Mouse (Mus musculus) gastrocnemius, postnatal 4 days (tissue): Measurements from ENCODE around the gene Mcm2. TPM values are rescaled to one million over a fixed set of nuclear protein-coding genes. Genes with fewer than 3 reads are reported as not detected.

Source experiments
- total RNA-seq, 2 experiments: library from RNA; stranded (reverse); gene quantifications; 2 replicates each; pipeline ENCODE4 v1.2.3; 2021

Gene Mcm2
- total RNA-seq, 2 experiments from 2014 or later: 37.2 to 44.3 TPM

Other genes with a start within 250 kb of the Mcm2 start
- 10 to 100 TPM; 70.3 to 74.3 TPM for gene Mgll, start 174.4 kb downstream of the Mcm2 start, total RNA-seq
- gene Abtb1, start 56.8 kb downstream of the Mcm2 start, total RNA-seq: 10 to 100 TPM; 18.8 to 20.1 TPM
- gene Podxl2, start 23.7 kb downstream of the Mcm2 start, total RNA-seq: 10 to 100 TPM; 73.0 to 75.8 TPM
- 10 to 100 TPM; 23.4 to 27.2 TPM for gene Tpra1, start 3.5 kb upstream of the Mcm2 start, total RNA-seq